Mouse (Mus musculus) adipose tissue, adult 10 weeks (tissue): ENCODE results near the gene Runx1. TPM values are rescaled to one million over a fixed set of nuclear protein-coding genes. Genes with fewer than 3 reads are reported as not detected.

Experiments used
- polyA plus RNA-seq: library from polyadenylated mRNA; stranded (reverse); fragments of 350-450 nt; fragmentation: Illumina TruSeq; extraction: RNeasy Lipid Tissue Mini Kit (QIAGEN cat#74804); gene quantifications from one replicate; pipeline ENCODE4 v1.2.3, GENCODE M21; 2014; ENCODE audit warnings: low read depth, low replicate concordance

Runx1 gene
- 11.4 TPM for polyA plus RNA-seq

GRCm38 (mm10) chr16:92825908-92826650 is at the start of gene Runx1:
Gene Runx1, minus strand, starts transcription at chr16:92826149.

